Mouse (Mus musculus): ENCODE measurements around the gene Thumpd2. TPM values are rescaled to one million over a fixed set of nuclear protein-coding genes. Genes with fewer than 3 reads are reported as not detected.
A peak's percentile ranks its signal among the peaks of the same experiment; 100 is the strongest.

Thumpd2 gene
- polyA plus RNA-seq, 1 experiment = 3.6 TPM

- no peak overlapping the region for H3K27ac ChIP-seq (ENCODE audit: control insufficient read depth, insufficient read depth, low read length)
- no peak overlapping the region for H3K4me3 ChIP-seq (ENCODE audit: control insufficient read depth, insufficient read depth, low read length)
- H3K4me1 ChIP-seq (replicated peaks; ENCODE audit: control insufficient read depth, insufficient read depth, low read length) = no peaks in the 10 kb centered on the region
- H3K36me3 ChIP-seq (ENCODE audit: control insufficient read depth, insufficient read depth, low read length) = no peaks in the 10 kb centered on the region
- no peaks in the 10 kb centered on the region for H3K27me3 ChIP-seq (ENCODE audit: control insufficient read depth, insufficient read depth, low read length)
- DNase-seq = no peak
- TF ChIP-seq CTCF (IDR thresholded peaks at IDR 0.05; ENCODE audit: borderline replicate concordance, control insufficient read depth, extremely low read depth, insufficient read depth, low read length, poor library complexity) = no peak
- no peak for TF ChIP-seq POLR2A (IDR thresholded peaks at IDR 0.05; ENCODE audit: control insufficient read depth, extremely low read depth, insufficient read depth, low read length, poor library complexity)
- WGBS = 84% methylated on average over 1 of the region's 1 CpGs
Observed at GRCm38 (mm10) chr17:81017132-81017531, 47.8 kb downstream of the Thumpd2 start.

- DNase-seq = peak; percentile 25
- no peak for TF ChIP-seq CTCF (IDR thresholded peaks at IDR 0.05; ENCODE audit: borderline replicate concordance, control insufficient read depth, extremely low read depth, insufficient read depth, low read length, poor library complexity)
- TF ChIP-seq POLR2A (IDR thresholded peaks at IDR 0.05; ENCODE audit: control insufficient read depth, extremely low read depth, insufficient read depth, low read length, poor library complexity) = no peak
- no peaks in the 10 kb centered on the region for H3K27me3 ChIP-seq (ENCODE audit: control insufficient read depth, insufficient read depth, low read length)
- no peak overlapping the region for H3K4me3 ChIP-seq (ENCODE audit: control insufficient read depth, insufficient read depth, low read length)
- WGBS = 37% methylated on average over 4 of the region's 4 CpGs
- H3K27ac ChIP-seq (ENCODE audit: control insufficient read depth, insufficient read depth, low read length) = no peak overlapping the region
- no peaks in the 10 kb centered on the region for H3K36me3 ChIP-seq (ENCODE audit: control insufficient read depth, insufficient read depth, low read length)
- no peaks in the 10 kb centered on the region for H3K4me1 ChIP-seq (replicated peaks; ENCODE audit: control insufficient read depth, insufficient read depth, low read length)
Observed at GRCm38 (mm10) chr17:81015814-81016447, 49.0 kb downstream of the Thumpd2 start.

- WGBS = 86% methylated on average over 18 of the region's 18 CpGs
- Histone ChIP-seq H3K4me3 (ENCODE audit: control insufficient read depth, insufficient read depth, low read length) (no peak overlapping the region), H3K4me1 (replicated peaks; ENCODE audit: control insufficient read depth, insufficient read depth, low read length) (no peaks in the 10 kb centered on the region), H3K27me3 (ENCODE audit: control insufficient read depth, insufficient read depth, low read length) (no peaks in the 10 kb centered on the region), H3K27ac (ENCODE audit: control insufficient read depth, insufficient read depth, low read length) (no peak overlapping the region), H3K36me3 (ENCODE audit: control insufficient read depth, insufficient read depth, low read length) (no peaks in the 10 kb centered on the region)
- DNase-seq = no peak
- no peak for TF ChIP-seq CTCF (IDR thresholded peaks at IDR 0.05; ENCODE audit: borderline replicate concordance, control insufficient read depth, extremely low read depth, insufficient read depth, low read length, poor library complexity)
- no peak for TF ChIP-seq POLR2A (IDR thresholded peaks at IDR 0.05; ENCODE audit: control insufficient read depth, extremely low read depth, insufficient read depth, low read length, poor library complexity)
Observed at GRCm38 (mm10) chr17:81010844-81011685, 53.8 kb downstream of the Thumpd2 start.

GRCm38 (mm10) chr17:81010199-81010598 lies 54.7 kb downstream of the Thumpd2 start:
- Histone ChIP-seq H3K27ac (ENCODE audit: control insufficient read depth, insufficient read depth, low read length) (no peak overlapping the region), H3K4me1 (replicated peaks; ENCODE audit: control insufficient read depth, insufficient read depth, low read length) (no peaks in the 10 kb centered on the region), H3K27me3 (ENCODE audit: control insufficient read depth, insufficient read depth, low read length) (no peaks in the 10 kb centered on the region), H3K36me3 (ENCODE audit: control insufficient read depth, insufficient read depth, low read length) (no peaks in the 10 kb centered on the region), H3K4me3 (ENCODE audit: control insufficient read depth, insufficient read depth, low read length) (no peak overlapping the region)
- WGBS = 90% methylated on average over 3 of the region's 3 CpGs
- no peak for TF ChIP-seq POLR2A (IDR thresholded peaks at IDR 0.05; ENCODE audit: control insufficient read depth, extremely low read depth, insufficient read depth, low read length, poor library complexity)
- TF ChIP-seq CTCF (IDR thresholded peaks at IDR 0.05; ENCODE audit: borderline replicate concordance, control insufficient read depth, extremely low read depth, insufficient read depth, low read length, poor library complexity) = no peak
- no peak for DNase-seq

GRCm38 (mm10) chr17:81009112-81009511 lies 55.8 kb downstream of the Thumpd2 start:
- TF ChIP-seq CTCF (IDR thresholded peaks at IDR 0.05; ENCODE audit: borderline replicate concordance, control insufficient read depth, extremely low read depth, insufficient read depth, low read length, poor library complexity) (no peak), POLR2A (IDR thresholded peaks at IDR 0.05; ENCODE audit: control insufficient read depth, extremely low read depth, insufficient read depth, low read length, poor library complexity) (no peak)
- WGBS = 90% methylated on average over 10 of the region's 10 CpGs
- H3K4me1 ChIP-seq (replicated peaks; ENCODE audit: control insufficient read depth, insufficient read depth, low read length) = no peaks in the 10 kb centered on the region

GRCm38 (mm10) chr17:81005292-81005691 lies 59.6 kb downstream of the Thumpd2 start:
- 88% methylated on average over 8 of the region's 8 CpGs for WGBS

More at GRCm38 (mm10) chr17:81009112-81009511, 55.8 kb downstream of the Thumpd2 start:
- Histone ChIP-seq H3K27me3 (ENCODE audit: control insufficient read depth, insufficient read depth, low read length) (no peaks in the 10 kb centered on the region), H3K36me3 (ENCODE audit: control insufficient read depth, insufficient read depth, low read length) (no peaks in the 10 kb centered on the region), H3K4me3 (ENCODE audit: control insufficient read depth, insufficient read depth, low read length) (no peak overlapping the region), H3K27ac (ENCODE audit: control insufficient read depth, insufficient read depth, low read length) (no peak overlapping the region)
- DNase-seq = no peak

More at GRCm38 (mm10) chr17:81005292-81005691, 59.6 kb downstream of the Thumpd2 start:
- H3K4me3 ChIP-seq (ENCODE audit: control insufficient read depth, insufficient read depth, low read length) = no peak overlapping the region
- no peak for TF ChIP-seq CTCF (IDR thresholded peaks at IDR 0.05; ENCODE audit: borderline replicate concordance, control insufficient read depth, extremely low read depth, insufficient read depth, low read length, poor library complexity)
- TF ChIP-seq POLR2A (IDR thresholded peaks at IDR 0.05; ENCODE audit: control insufficient read depth, extremely low read depth, insufficient read depth, low read length, poor library complexity) = no peak
- no peak for DNase-seq
- no peak overlapping the region for H3K27ac ChIP-seq (ENCODE audit: control insufficient read depth, insufficient read depth, low read length)
- H3K36me3 ChIP-seq (ENCODE audit: control insufficient read depth, insufficient read depth, low read length) = no peaks in the 10 kb centered on the region
- no peaks in the 10 kb centered on the region for H3K4me1 ChIP-seq (replicated peaks; ENCODE audit: control insufficient read depth, insufficient read depth, low read length)
- H3K27me3 ChIP-seq (ENCODE audit: control insufficient read depth, insufficient read depth, low read length) = no peaks in the 10 kb centered on the region
